Mouse (Mus musculus) kidney, postnatal 25 days (tissue): ENCODE results near the gene Cped1.

Experiments
- DNase-seq, 2 experiments: peaks; one replicate each; pipeline ENCODE4 v3.0.0; 2021; ENCODE audit warnings: mixed read lengths in 2 of 2

Cped1 gene

DNA sequence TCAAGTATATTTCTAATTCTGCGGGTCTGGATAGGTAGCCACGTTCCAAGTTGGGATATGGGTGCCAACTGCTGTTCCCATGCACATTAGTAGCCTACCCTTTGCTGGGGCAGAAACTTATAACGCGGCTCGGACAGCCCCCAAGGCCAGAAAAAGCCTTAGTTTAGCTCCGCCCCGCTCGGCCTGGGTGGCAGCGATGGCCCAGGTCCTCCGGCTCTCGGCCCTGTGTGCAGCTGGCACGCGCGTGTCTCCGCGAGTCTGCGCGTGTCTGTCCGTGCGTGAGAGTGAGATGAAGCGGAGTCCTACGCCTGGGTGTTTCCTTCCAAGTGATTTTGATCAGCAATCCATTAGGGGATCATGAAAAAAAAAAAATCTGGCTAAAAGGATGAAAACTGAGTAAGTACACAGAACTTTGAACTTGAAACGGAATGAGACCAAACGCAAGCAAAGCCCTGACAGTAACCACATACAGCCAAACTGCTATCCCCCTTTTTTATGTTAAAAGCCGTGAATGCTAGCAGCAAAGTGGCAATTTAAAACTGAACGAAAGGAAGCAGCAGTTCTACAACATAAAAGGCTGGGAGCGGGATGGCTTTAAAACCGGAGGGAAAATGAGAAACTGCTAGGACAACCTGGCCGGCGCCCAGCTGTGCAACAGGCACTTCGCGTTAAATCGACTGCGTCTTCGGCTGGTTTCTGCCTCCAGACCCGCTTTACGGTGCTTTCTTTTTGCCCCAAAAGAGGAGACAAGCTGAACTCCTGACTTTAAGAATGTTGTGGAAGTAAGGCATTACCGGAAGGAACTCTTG, at the start of gene Cped1:
Gene Cped1, plus strand, starts transcription at position 185 of the 809 bp plus-strand sequence.
- peak; percentile 71 to 80 for DNase-seq

DNA sequence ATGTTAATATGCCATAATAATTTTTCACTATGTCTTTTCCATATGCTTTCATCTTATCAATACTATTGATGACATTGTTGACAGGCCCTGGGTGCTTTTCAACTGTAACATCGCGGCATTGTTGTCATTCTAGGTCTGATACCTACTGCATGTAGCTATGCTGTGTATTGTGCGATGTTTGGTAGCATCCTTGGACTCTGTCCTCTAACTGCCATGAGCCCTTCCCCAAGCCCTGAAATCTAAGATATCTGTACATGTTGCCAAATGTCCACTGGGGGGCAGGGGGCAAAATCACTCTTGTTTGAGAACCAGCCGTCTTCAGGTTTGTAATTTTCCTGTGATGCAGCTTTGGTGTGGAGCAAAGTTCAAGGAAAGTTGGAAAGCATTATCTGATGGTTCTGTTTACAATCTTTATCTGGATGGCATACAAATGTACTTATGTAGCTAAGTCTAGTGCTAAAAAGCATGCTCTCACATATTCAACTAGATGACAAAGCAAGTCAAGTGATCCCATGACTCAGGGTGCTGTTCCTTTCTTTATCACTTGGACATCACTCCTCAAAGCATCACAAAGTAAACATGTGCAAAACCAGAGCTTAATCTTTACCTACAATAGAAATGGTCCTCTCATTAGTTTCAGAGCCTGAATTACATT, 47.6 kb upstream of the Cped1 start:
- no peak for DNase-seq

DNA sequence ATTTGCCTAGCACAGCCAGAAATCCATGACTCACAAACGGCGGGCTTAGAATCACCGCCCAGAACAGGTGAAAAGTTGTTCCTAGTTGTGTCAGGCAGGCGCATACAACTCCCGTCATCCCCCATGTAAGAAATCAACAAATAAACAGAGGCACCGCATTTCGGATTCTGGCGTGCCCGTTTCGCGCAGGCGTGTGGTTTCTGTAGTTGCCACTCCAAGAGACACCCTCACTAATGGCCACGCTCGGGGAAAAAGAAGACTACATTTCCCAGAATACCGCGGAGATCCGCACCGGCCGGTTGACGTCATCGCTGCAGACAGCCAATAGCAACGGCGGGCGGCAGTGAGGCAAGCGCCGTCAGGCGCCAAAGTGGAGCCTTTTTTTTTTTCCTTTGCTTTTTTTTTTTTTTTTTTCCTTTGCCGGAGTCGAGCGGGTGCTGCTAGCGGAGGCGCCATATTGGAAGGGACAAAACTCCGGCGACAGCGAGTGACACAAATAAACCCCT, 36.4 kb upstream of the Cped1 start, which contains the start of gene Ing3:
Gene Ing3, plus strand, starts transcription at position 346 of the 506 bp plus-strand sequence.
- peak; percentile 98 to 100 for DNase-seq

DNA sequence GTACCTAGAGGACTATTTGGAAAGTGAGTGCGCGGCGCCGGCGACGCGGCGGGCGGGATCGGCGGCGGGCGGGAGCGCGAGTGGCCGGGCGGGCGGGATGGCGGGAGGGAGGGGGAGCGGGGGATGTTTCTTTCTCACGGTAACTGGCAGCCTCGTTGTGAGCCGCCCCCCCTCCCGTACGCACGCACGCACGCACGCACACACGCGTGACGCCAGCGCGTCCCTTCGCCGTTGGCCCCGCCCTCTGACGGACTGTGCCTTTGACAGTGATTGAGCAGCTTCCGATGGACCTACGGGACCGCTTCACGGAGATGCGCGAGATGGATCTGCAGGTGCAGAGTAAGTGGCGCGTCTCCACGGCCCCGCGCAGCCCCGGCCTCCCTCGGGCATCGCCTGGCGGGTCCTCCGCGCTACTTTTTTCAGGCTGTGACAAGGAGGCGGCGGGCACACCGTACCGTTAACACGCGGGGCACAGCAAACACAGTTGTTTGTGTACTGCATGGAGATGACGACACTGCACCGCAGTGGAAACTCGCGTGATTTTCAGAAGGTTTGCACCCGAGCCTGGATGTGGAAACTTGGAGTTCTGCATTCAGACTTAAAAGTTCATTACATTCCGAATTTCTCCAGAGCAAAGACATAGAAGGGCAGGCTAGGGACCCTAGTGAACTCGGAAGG, 35.8 kb upstream of the Cped1 start:
- DNase-seq, result peak; percentile 99

DNA sequence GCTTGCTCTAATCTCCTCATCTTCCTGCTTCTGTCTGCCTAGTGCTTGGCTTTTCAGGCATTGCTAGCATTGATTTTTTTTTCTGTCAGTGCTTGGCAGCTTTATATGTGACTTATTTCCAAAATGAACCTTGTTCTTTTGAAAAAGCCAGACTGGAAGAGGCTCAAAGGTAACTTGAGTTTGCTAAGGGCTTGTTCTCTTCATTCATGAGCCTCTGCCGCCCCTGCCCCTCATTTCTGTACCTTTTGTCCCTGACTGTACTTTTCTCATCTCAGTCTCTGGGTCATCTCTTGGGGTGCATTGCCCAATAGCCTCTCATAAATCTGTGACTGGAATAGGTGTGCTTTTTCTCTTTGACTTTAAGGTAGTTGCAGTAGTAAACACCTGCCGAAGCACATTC, 35.0 kb upstream of the Cped1 start:
- DNase-seq, result peak; percentile 16 to 54

DNA sequence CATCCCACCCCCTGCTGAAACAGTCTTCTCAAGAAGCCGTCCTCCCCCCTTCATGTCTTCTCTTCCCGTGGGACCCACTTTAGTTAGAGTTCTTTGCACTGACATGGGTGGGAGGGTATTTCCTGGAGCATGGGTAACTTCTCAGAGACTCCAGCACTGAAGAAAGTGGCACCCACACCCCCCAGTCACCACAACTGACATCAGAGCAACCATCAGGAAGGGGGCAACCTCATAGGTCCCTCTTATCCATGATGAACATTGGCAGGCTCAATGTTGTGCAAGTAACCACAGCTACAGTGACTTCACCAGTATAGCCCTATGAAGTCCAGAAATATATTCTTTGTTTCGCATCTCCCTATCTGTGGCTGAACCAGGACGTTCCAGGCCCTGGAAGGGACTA, 30.2 kb upstream of the Cped1 start:
- no peak for DNase-seq

DNA sequence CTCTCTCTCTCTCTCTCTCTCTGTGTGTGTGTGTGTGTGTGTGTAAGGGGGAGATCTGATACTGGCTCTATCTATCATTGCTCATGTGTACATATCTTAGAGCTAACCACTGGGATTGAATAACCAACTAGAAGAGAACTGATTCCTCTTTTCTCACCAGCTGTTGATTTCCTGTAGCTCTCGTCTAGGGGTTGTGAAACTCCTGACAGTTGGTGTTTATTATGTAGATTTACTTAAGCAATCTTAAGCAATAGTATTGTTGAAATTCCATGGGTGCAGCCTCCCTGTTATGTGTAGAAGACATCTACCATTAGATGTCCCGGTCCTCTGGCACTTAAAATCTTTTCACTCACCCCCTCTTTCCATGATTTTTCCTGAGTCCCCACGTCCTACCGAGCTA, 26.8 kb upstream of the Cped1 start:
- DNase-seq, result no peak

DNA sequence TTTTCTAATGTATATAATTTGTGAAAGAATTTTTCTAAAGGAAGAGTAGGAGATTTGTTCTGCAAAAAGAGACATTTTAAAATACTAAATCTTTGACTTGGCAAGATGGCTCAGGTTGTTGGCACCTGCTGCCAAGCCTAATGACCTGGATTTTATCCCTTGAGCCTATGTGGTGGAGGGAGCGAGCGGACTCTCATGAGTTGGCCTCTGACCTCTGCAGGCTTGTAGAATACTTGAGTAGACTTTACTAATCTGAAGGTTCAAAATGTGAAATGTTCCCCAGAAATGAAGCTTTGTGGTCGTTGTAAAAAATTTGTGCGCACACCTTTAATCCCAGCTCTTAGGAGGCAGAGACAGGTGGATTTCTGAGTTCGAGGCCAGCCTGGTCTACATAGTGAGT, 25.8 kb upstream of the Cped1 start:
- peak; percentile 27 to 51 for DNase-seq

DNA sequence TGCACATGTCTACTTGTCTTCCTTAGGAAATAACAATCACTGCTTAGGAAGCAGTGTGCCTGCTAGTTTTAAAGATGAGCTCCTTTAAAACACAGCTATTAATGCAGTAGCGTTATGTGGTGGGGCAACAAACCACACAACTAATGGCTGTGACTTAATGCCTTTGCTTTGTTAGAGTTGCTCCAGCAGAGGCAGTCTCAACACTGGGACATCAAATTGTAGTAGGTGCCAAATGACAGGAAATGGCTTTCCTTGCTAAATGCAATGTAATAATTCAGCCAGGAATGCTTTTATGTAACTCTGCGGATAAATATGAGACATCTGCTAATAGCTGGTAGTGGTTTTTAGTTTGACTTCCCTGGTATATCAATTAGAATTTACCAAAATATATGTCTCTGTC, 8.2 kb upstream of the Cped1 start:
- no peak for DNase-seq

DNA sequence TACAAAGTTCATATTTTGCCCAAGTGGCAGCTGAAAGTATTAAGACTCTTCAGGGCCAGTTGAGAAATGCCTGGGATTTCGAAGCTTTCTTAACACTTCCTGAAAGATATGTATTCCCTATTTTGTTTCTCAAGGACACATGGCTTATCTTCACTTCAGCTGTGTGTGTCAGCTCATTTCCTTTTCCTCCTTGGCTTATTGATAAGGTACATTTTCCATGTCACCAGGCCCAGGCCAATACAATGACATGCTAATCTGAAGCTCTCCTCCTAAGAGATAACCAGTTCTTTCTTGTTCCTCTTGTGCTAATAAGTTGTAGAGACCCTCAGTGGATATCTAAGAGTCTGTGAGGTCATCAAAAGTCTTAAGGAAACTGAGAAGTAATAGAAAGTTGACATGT, 4.6 kb upstream of the Cped1 start:
- no peak for DNase-seq

DNA sequence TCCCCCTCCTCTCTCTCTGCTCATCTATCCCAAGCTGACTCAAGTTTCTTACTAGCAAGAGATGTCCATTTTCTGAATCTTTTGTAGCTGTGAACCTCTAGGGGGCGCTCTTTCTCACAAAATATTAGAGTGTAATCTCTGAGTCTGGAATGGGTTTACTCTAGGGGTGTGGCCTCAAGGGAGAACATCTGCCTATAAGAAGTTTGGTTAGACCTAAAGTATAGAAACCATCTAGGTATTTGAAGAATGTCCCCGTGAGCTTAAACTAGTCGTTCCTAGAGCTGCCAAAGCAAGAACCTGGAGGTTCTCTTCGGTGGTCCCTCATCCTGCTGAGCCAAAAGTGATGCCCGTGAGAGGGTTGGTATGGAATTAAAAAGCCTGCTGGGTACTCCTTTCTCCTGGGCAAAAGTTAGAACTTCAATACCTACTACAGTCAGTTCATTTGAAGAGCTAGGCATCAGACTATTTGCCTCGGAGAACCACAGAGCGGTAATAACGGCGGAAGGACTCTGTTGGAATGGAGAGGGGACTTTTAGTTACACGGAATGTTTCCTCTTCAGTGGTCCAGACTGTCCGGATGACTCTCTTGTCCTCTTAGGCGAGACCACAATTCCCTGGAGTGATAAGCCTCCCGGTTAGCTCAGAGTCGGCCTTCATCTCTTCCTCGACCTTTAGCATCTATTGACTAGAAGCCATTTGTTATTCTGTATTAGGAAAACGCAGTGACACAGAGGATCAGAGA, 555 bp upstream of the Cped1 start:
- DNase-seq, result peak; percentile 47 to 80

DNA sequence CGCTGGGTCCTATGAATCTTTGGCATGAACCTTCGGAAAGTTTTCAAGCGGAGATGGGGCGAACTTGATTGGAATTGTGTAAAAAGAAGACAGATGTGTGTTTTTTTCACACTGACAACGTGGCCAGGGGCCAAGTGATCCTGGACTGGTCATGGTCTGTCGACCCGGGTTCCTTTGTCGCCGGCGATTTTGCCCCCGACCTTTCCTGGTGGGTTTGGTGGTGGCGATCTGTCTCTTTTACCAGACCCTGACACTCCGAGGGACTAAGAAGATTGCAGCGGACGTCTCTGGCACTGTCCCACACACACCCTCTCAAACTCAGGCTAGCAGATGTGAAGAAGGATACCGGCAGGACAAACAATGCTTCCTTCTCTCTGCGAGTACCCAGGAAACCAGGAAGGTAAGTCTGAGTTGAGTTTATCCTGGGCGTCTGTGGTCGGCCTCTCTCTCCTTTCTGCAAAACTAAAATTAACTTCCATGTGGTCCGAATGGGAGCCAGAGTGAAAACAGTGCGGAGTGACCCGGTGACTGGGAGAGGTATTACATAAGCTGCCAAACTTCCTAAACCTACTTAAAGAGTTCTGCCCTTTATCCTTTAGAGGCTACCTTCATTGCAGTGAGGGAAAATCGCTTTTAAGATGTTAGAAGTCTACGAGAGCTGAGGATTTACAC, 1.1 kb downstream of the Cped1 start:
- peak; percentile 60 to 70 for DNase-seq

DNA sequence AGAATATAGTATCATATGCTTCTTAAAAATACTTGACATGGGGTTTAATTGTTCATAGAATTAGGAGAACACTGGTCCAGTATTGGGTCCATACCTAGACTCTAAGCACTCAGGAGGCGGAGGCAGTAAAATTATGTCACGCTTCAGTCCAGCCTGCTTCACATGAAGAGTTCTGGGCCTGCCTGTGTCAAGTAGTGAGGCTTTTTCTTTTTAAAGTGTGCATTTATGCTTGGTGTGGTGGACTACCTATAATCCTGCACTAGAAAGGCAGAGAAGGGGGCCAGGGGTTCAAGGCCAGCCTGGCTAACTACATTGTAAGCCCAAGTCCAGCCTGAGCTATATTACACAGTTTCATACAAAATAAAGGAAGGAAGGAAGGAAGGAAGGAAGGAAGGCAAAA, 1.8 kb downstream of the Cped1 start:
- no peak for DNase-seq

DNA sequence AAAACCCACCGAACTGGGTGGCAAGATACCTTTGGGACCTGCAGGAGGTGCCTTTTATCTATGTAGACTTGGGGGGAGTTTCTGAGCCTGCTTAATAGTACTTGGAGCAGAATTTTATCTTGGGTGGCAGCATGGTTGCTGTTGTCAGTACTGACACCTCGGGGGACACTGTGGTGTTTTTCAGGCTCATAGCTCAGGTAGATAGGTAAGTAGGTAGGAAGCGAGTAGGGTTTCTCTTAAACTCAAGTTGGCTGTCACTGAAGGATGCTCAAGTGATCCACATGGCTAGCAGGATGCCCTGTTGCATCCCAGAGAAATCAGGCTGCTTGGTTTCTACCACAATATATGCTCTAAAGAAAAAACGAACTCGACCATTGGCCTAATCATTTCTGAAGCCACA, 2.6 kb downstream of the Cped1 start:
- no peak for DNase-seq

DNA sequence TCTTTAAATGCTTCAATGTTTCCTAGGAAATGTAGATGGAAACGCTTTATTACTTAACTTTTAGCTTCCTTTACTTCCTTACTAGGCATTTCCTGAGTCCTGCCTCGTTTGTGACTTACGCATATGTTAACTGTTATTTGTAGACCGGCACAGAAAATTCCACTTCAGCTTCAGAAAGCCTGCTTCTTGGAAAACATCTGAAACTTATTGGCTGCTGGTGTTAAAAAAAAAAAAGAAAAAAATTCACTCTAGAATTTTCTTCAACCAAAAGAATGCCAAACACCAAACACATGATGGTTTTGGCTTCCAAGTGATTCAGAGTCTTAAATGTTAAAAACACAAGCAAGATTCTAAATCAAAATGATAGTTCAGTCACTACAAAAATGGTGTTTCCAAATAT, 3.4 kb downstream of the Cped1 start:
- DNase-seq, result no peak

DNA sequence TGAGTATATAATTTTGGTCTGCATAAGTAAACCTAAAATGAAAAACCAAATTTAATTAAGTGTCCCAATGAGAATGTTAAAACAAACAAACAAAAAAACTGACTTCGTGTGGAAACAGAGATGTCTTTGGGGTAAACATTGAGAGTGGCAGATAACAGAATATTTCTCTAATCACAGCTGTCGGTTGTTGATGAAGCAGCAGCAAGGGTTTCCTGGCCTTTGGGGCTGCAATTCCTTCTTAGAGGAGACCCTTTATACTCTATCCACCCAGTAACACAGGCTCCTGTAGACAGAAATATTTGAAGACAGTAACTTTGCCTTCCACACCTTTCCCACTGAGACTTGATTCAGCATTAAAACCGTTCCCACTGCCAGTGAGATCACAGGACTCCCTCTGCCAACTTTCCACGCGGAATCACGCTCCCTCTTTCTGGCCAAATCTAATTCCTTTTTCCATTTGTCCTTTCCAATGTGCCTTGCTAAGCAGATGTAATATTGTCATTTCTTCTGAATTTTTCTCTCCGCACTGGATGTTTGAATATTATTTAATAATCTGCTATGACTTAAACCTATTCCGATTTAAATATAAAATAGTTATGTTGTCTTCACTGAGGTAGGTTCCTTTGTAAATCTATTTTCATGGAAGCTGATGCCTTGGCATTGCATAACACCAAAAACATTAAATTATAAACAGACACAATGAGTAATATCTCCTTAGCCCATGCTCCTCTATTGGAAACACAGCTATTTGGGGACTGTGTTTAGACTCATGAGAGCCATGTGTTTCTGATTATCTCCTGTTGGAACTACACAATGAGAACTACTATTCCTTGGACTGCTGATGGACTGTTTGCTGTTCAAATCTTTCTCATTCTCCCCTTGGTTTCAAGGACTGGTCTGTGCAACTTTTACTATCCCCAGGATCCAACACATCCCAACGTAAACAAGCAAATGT, 4.7 kb downstream of the Cped1 start:
- no peak for DNase-seq

DNA sequence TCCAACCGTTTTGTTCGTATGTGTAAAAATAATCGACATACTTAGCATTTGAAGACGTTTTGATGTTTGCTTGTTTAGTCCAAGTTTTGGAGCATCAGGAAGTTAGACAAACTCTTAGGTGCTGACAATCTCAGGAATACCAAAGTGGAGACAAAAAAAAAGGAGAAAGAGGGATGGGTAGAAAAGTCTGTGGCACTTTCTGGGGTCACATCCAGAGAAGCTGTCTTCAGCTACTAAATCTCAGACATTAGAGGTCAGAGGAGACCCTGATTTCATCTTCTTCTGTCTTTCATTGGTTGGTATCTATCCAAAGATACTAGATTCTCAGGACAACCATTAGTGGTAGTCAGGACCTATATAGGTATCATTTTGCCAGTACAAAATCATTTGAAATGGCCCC, 5.4 kb downstream of the Cped1 start:
- no peak for DNase-seq

DNA sequence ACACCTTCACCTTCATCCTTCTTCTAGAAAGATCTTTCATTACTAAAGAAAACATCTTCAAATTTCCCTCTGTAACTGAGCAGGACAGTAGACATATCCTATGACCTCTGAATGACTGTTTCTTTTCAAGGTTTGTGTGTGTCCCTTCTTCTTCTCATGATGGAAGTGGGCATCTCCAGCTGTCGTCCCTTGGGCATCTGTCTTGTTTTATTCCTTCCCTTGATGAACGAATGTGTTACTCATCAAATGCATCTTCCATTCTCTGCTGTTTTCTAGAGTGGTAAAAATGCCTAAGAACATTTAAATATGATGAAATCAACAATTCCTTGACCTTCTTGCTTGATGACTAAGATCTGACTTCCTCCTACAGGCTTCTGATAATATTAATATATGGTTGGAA, 7.4 kb downstream of the Cped1 start:
- DNase-seq, result no peak

DNA sequence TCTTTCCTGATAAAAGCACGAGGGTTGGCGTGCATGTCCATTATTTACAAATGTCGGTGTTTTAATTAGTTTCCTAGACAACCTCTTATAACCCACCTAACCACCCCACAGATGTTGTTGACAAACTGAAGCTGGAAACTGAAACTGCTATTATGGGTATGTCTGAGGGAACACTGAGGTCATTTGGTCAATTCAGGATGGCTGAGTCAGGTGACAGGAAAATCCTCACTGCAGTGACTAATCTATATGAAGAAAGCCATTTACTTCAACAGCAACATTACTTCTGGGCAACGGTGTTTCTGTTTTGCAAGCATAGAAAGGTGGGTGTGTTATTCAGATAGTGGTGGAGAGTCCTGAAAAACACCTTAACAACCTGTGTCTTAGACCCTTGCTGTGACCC, 12.4 kb downstream of the Cped1 start:
- no peak for DNase-seq

DNA sequence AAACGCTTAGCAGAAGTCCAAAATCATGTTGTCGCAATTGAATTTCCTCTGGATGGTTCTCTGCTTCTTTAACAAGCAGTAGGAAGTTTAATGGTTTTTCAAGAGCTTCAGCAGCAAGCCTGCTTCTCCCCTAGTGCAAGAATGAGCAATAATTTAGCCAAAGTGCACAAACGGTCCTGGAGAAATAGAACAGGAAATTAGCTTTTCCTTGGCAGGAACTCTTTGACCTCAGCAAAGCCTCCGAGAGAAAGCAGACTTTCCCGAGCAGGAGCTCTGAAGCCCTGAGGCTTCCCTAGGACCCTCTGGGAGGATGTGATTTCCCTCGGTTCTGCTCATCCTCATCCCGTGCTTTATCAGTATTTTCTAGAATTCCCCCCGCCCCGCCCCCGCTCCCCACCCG, 13.3 kb downstream of the Cped1 start:
- DNase-seq, result no peak

DNA sequence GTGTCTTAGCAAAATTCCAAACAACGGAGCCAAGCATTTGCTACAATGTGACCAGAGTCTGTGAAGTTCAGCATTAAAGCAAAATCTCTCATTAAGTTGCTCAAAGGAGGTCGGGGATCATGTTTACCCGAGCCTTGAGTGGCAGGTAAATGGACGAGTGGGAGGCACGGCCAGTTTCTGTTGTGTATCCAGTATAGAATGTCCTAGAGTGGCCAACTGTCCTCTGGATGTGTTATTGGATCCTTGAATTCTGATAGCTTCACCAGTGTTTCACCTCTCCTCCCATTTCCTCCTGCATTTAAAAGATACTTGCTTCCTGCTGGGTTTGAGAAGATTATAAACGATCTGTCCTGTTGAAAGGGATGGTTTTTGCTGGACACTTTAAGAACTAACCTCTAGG, 14.4 kb downstream of the Cped1 start:
- DNase-seq, result no peak
